Mouse (Mus musculus): Measurements from ENCODE around the gene Cetn2. TPM values are rescaled to one million over a fixed set of nuclear protein-coding genes. Genes with fewer than 3 reads are reported as not detected.

The Cetn2 gene
- total RNA-seq, 2 experiments from 2014 or later = 49.0 to 55.4 TPM

- peak; percentile 43 to 60 for DNase-seq (ENCODE audit: low spot score in 2 of 2)
- Histone ChIP-seq H3K4me3 (peak overlapping the region; percentile 11; the same call in 1 of the 2 replicates), H3K27ac (peak overlapping the region; percentile 43; the same call in 1 of the 2 replicates)
- no peak for TF ChIP-seq CTCF (conservative IDR thresholded peaks at IDR 0.05)
Observed at GRCm38 (mm10) chrX:72895388-72896054, 22.7 kb downstream of the Cetn2 start.

Other genes starting within 250 kb of the Cetn2 start
- gene Gabrq, start 93.2 kb downstream of the Cetn2 start, total RNA-seq (2021) = under 1 TPM; 0.34 to 0.38 TPM
- gene Nsdhl, start 146 bp upstream of the Cetn2 start, total RNA-seq (2021) = 10 to 100 TPM; 21.3 to 22.1 TPM
- 1 to 10 TPM; 1.4 to 1.5 TPM for gene Zfp185, start 68.9 kb upstream of the Cetn2 start, total RNA-seq (2021)
- gene Pnma5, start 118.7 kb upstream of the Cetn2 start, total RNA-seq (2021) = under 1 TPM in 1 of 2 experiments, not detected in 1; 0.54 TPM
- 10 to 100 TPM; 20.3 to 23.3 TPM for gene Pnma3, start 146.4 kb upstream of the Cetn2 start, total RNA-seq (2021)
- not detected for gene Xlr4a, start 164.1 kb upstream of the Cetn2 start, total RNA-seq (2021)
- gene Xlr3a, start 178.7 kb upstream of the Cetn2 start, total RNA-seq (2021) = 1 to 10 TPM in 1 of 2 experiments, not detected in 1; 1.7 TPM
- gene Gm14685, start 198.6 kb upstream of the Cetn2 start, total RNA-seq (2021) = 1 to 10 TPM; 2.9 to 3.1 TPM
- not detected for gene Xlr5b, start 230.4 kb upstream of the Cetn2 start, total RNA-seq (2021)
- under 1 TPM in 1 of 2 experiments, not detected in 1; 0.91 TPM for gene DXBay18, start 231.0 kb upstream of the Cetn2 start, total RNA-seq (2021)

Data from layer of hippocampus, adult 2 months (tissue).